Mouse (Mus musculus) midbrain, embryonic 16.5 days (tissue): Measurements from ENCODE around the gene Zeb2. TPM values are rescaled to one million over a fixed set of nuclear protein-coding genes. Genes with fewer than 3 reads are reported as not detected.

Source experiments
- ATAC-seq: fragments of 200-750 bp; cut with Nextera tagmentation; 2 replicates; pipeline ENCODE4 v1.8.0; 2017; ENCODE audit warnings: moderate TSS enrichment
- H3K27ac ChIP-seq: fragments of 300-500 bp; sonication (generic); 2 replicates; pipeline ENCODE4 v1.5.1; 2014; ENCODE audit warnings: mild to moderate bottlenecking, low read length, mixed read lengths
- H3K27me3 ChIP-seq: fragments of 300-500 bp; sonication (generic); 2 replicates; pipeline ENCODE4 v1.6.1; 2014; ENCODE audit warnings: low read depth, low read length, mixed read lengths; ENCODE audit not compliant: control insufficient read depth, insufficient read depth
- H3K36me3 ChIP-seq: fragments of 300-500 bp; sonication (generic); 2 replicates; pipeline ENCODE4 v1.6.1; 2014; ENCODE audit warnings: mild to moderate bottlenecking, low read length, moderate library complexity, mixed read lengths; ENCODE audit not compliant: control insufficient read depth, insufficient read depth
- H3K4me1 ChIP-seq: fragments of 300-500 bp; sonication (generic); 2 replicates; pipeline ENCODE4 v1.6.1; 2014; ENCODE audit warnings: mild to moderate bottlenecking, low read length, mixed read lengths; ENCODE audit not compliant: control insufficient read depth, insufficient read depth
- H3K4me2 ChIP-seq: fragments of 300-500 bp; sonication (generic); 2 replicates; pipeline ENCODE4 v1.6.1; 2014; ENCODE audit warnings: mild to moderate bottlenecking, low read length, mixed read lengths
- H3K4me3 ChIP-seq: fragments of 300-500 bp; sonication (generic); 2 replicates; pipeline ENCODE4 v1.5.1; 2014; ENCODE audit warnings: low read depth, mild to moderate bottlenecking, low read length, moderate library complexity, mixed read lengths
- H3K9ac ChIP-seq: fragments of 300-500 bp; sonication (generic); 2 replicates; pipeline ENCODE4 v1.6.1; 2014; ENCODE audit warnings: low read depth, low read length, mixed read lengths
- H3K9me3 ChIP-seq: fragments of 300-500 bp; sonication (generic); replicated peaks from 2 replicates; pipeline ENCODE4 v1.6.1; 2014; ENCODE audit warnings: mild to moderate bottlenecking, low read length, mixed read lengths; ENCODE audit not compliant: control insufficient read depth, poor library complexity, severe bottlenecking
- WGBS: fragments of 180-500 bp; shearing (Covaris S2); extraction: QIAGEN DNeasy Blood & Tissue Kit; methylation state at CpG from one replicate; pipeline ENCODE4 v1.1.7; 2014; 5-methylcytosine and 5-hydroxymethylcytosine counted together
- polyA plus RNA-seq: library from polyadenylated mRNA; unstranded; fragments of >200 nt; fragmentation: Nextera tagmentation; extraction: Ambion mirVana; gene quantifications from 2 replicates; pipeline ENCODE4 v1.2.1, GENCODE M21; 2015

The Zeb2 gene
- polyA plus RNA-seq, 1 experiment from 2014 or later = 26.7 TPM

- Histone ChIP-seq H3K4me2 (no peak overlapping the region), H3K9me3 (no peaks in the 10 kb centered on the region), H3K36me3 (no peaks in the 10 kb centered on the region), H3K4me1 (peaks cover 13% of the 10 kb centered on the region), H3K27me3 (no peaks in the 10 kb centered on the region), H3K4me3 (no peak overlapping the region), H3K27ac (no peak overlapping the region), H3K9ac (no peak overlapping the region)
- ATAC-seq = no peak
- 78% methylated on average over 10 of the region's 10 CpGs for WGBS
Measured at GRCm38 (mm10) chr2:45056856-45057562, 60.2 kb downstream of the Zeb2 start.

DNA sequence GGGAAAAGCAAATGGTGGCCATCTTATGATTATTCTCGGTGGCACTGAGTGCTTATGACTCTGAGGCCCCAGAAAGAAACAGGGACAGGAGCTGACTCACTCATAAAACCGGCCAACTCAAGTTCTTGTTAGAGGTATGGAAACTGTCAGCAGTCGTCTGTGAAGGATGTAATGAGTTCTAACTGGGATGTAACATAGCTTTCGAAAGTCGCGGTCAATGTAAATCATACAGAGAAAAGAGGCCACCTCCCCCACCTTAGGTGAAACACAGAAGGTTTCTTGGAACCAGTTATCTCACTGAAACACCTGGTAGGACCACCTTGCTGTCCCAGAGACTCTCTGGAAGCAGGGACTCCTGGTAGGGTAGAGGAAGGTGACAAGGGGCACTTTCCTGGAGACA, 61.3 kb downstream of the Zeb2 start:
- Histone ChIP-seq H3K36me3 (no peaks in the 10 kb centered on the region), H3K4me1 (peaks cover 13% of the 10 kb centered on the region), H3K4me2 (no peak overlapping the region), H3K27ac (no peak overlapping the region), H3K4me3 (no peak overlapping the region), H3K27me3 (no peaks in the 10 kb centered on the region), H3K9me3 (no peaks in the 10 kb centered on the region), H3K9ac (no peak overlapping the region)
- 91% methylated on average over 6 of the region's 6 CpGs for WGBS
- ATAC-seq = no peak

GRCm38 (mm10) chr2:45055034-45055615, 62.1 kb downstream of the Zeb2 start:
- no peaks in the 10 kb centered on the region for H3K9me3 ChIP-seq
- H3K4me3 ChIP-seq = no peak overlapping the region
- no peaks in the 10 kb centered on the region for H3K27me3 ChIP-seq
- H3K9ac ChIP-seq = no peak overlapping the region
- H3K4me2 ChIP-seq = no peak overlapping the region
- H3K27ac ChIP-seq = no peak overlapping the region
- WGBS = 70% methylated on average over 8 of the region's 8 CpGs
- H3K4me1 ChIP-seq = peaks cover 13% of the 10 kb centered on the region
- no peak for ATAC-seq
- H3K36me3 ChIP-seq = no peaks in the 10 kb centered on the region

- whole genome bisulfite sequencing = 88% methylated on average over 11 of the region's 11 CpGs
- Histone ChIP-seq H3K4me3 (no peak overlapping the region), H3K27me3 (no peaks in the 10 kb centered on the region), H3K9ac (no peak overlapping the region), H3K9me3 (no peaks in the 10 kb centered on the region), H3K27ac (no peak overlapping the region), H3K4me2 (no peak overlapping the region), H3K36me3 (no peaks in the 10 kb centered on the region), H3K4me1 (peaks cover 13% of the 10 kb centered on the region)
- ATAC-seq = no peak
Measured at GRCm38 (mm10) chr2:45054070-45055025, 62.8 kb downstream of the Zeb2 start.

- Histone ChIP-seq H3K27ac (no peak overlapping the region), H3K9ac (no peak overlapping the region), H3K4me1 (0 out of 2 replicates have a peak, but pooled peaks cover 6% of the 10 kb centered on the region), H3K36me3 (no peaks in the 10 kb centered on the region), H3K4me2 (no peak overlapping the region), H3K9me3 (no peaks in the 10 kb centered on the region), H3K27me3 (no peaks in the 10 kb centered on the region), H3K4me3 (no peak overlapping the region)
- WGBS = 71% methylated on average over 4 of the region's 4 CpGs
- no peak for ATAC-seq
Measured at GRCm38 (mm10) chr2:45052587-45052986, 64.6 kb downstream of the Zeb2 start.

GRCm38 (mm10) chr2:45051321-45051720, 65.9 kb downstream of the Zeb2 start:
- ATAC-seq = no peak
- peaks cover 11% of the 10 kb centered on the region for H3K4me1 ChIP-seq
- WGBS = 53% methylated on average over 2 of the region's 2 CpGs

GRCm38 (mm10) chr2:45049923-45050322, 67.3 kb downstream of the Zeb2 start:
- Histone ChIP-seq H3K4me3 (no peak overlapping the region), H3K27ac (no peak overlapping the region), H3K4me2 (no peak overlapping the region), H3K4me1 (peaks cover 12% of the 10 kb centered on the region), H3K9ac (no peak overlapping the region), H3K9me3 (no peaks in the 10 kb centered on the region), H3K27me3 (no peaks in the 10 kb centered on the region), H3K36me3 (no peaks in the 10 kb centered on the region)
- 90% methylated on average over 4 of the region's 4 CpGs for WGBS
- no peak for ATAC-seq

More at GRCm38 (mm10) chr2:45051321-45051720, 65.9 kb downstream of the Zeb2 start:
- Histone ChIP-seq H3K9me3 (no peaks in the 10 kb centered on the region), H3K9ac (no peak overlapping the region), H3K4me3 (no peak overlapping the region), H3K27ac (no peak overlapping the region), H3K4me2 (no peak overlapping the region), H3K27me3 (no peaks in the 10 kb centered on the region), H3K36me3 (no peaks in the 10 kb centered on the region)

GRCm38 (mm10) chr2:45049279-45049678, 67.9 kb downstream of the Zeb2 start:
- peaks cover 18% of the 10 kb centered on the region for H3K4me1 ChIP-seq
- no peaks in the 10 kb centered on the region for H3K36me3 ChIP-seq
- H3K27ac ChIP-seq = peak overlapping the region; percentile 11; the same call in 1 of the 2 replicates
- no peaks in the 10 kb centered on the region for H3K9me3 ChIP-seq
- H3K4me2 ChIP-seq = no peak overlapping the region
- no peaks in the 10 kb centered on the region for H3K27me3 ChIP-seq
- H3K4me3 ChIP-seq = no peak overlapping the region
- 44% methylated on average over 2 of the region's 2 CpGs for WGBS
- no peak for ATAC-seq
- no peak overlapping the region for H3K9ac ChIP-seq
